Mouse (Mus musculus) layer of hippocampus, adult 9-11 months (tissue): ENCODE data around the gene Ccdc186.

Experiments used
- DNase-seq: peaks from one replicate; pipeline ENCODE4 v3.0.0; 2022

Gene Ccdc186

GRCm38 (mm10) chr19:56749343-56749742, 72.6 kb downstream of the Ccdc186 start:
- DNase-seq, result peak; percentile 28

GRCm38 (mm10) chr19:56747878-56748277, 74.1 kb downstream of the Ccdc186 start:
- peak; percentile 71 for DNase-seq

GRCm38 (mm10) chr19:56746618-56747017, 75.4 kb downstream of the Ccdc186 start:
- no peak for DNase-seq

DNA sequence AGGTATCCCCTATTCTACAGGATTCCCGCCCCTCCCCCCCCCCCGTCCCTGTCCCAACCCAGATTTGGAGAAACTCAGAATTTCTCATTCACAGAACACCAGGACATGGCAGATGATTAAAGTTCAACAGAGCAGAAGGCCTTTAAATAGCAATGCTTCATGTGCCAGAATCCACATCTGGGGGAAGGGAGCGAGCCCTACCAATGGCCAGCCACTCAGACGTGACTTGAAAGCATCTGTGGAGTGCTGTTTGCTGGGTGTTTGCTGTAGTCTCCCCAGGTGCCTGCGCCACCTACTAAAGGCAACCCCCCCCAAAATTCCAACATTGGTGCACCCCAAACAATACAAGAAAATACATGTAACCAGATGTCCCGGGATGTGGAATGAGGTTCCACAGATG, 76.5 kb downstream of the Ccdc186 start:
- DNase-seq, result no peak

DNA sequence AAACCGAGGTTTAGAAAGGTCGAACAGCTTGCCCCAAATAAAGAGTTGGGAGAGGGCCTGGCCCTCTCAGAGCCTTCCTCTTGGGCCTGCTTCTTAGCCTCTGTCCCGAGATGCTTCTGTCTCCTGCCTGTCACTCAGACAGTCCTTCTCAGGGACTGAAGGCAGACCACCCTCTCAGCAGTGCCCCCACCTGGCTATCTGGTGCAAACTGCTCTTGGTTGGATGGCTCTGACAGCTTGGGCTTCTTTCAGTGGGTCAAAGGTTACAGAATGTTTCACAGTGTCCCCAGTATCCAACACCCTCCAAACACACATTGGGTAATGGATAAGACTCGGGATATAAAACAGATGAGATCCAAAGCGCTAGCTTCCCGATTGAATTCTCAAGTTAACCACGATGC, 76.9 kb downstream of the Ccdc186 start:
- no peak for DNase-seq
